Mouse (Mus musculus) liver, embryonic 16.5 days (tissue): ENCODE measurements around the gene Vmn1r18. TPM values are rescaled to one million over a fixed set of nuclear protein-coding genes. Genes with fewer than 3 reads are reported as not detected.

ENCODE experiments used
- polyA plus RNA-seq: library from polyadenylated mRNA; unstranded; fragments of >200 nt; fragmentation: Nextera tagmentation; extraction: Ambion mirVana; gene quantifications from 2 replicates; pipeline ENCODE4 v1.2.1, GENCODE M21; 2015

Vmn1r18 gene
- polyA plus RNA-seq, 1 experiment from 2014 or later = not detected

Other genes starting within 250 kb of the Vmn1r18 start
- gene Vmn1r12, start 238.9 kb downstream of the Vmn1r18 start, polyA plus RNA-seq = not detected in 2 replicates
- gene Vmn1r13, start 192.5 kb downstream of the Vmn1r18 start, polyA plus RNA-seq = not detected in 2 replicates
- not detected in 2 replicates for gene Vmn1r14, start 164.1 kb downstream of the Vmn1r18 start, polyA plus RNA-seq
- gene Vmn1r15, start 137.8 kb downstream of the Vmn1r18 start, polyA plus RNA-seq = not detected in 2 replicates
- not detected in 2 replicates for gene Vmn1r16, start 66.3 kb downstream of the Vmn1r18 start, polyA plus RNA-seq
- not detected in 2 replicates for gene Vmn1r17, start 32.1 kb downstream of the Vmn1r18 start, polyA plus RNA-seq
- not detected in 2 replicates for gene Vmn1r19, start 8.0 kb upstream of the Vmn1r18 start, polyA plus RNA-seq
- gene Vmn1r20, start 33.1 kb upstream of the Vmn1r18 start, polyA plus RNA-seq = not detected in 2 replicates
- gene Ppm1k, start 139.7 kb upstream of the Vmn1r18 start, polyA plus RNA-seq = 6.4 and 6.6 TPM in 2 replicates
- 2.7 TPM in 2 replicates for gene Herc6, start 185.2 kb upstream of the Vmn1r18 start, polyA plus RNA-seq